Mouse (Mus musculus) MEL (cell line): ENCODE measurements around the gene Vmn1r188.

Experiments
- CTCF ChIP-seq, 3 experiments: IDR thresholded peaks in 2 of 3; conservative IDR thresholded peaks in 1 of 3; 2 replicates each; pipeline ENCODE4 v1.5.1; 2011 to 2012; ENCODE audit warnings: low read length in 3 of 3, low read depth in 2 of 3, mild to moderate bottlenecking in 2 of 3, improper control_type of control experiment in 1 of 3, inconsistent platforms in 1 of 3, mixed read lengths in 1 of 3, moderate library complexity in 1 of 3; ENCODE audit not compliant: control insufficient read depth in 1 of 3, insufficient read depth in 1 of 3, poor library complexity in 1 of 3, severe bottlenecking in 1 of 3
- ETS1 ChIP-seq: IDR thresholded peaks from 2 replicates; pipeline ENCODE4 v1.6.1; 2012; ENCODE audit warnings: low read depth, mild to moderate bottlenecking, inconsistent platforms, low read length, improper control_type of control experiment, moderate library complexity
- JUND ChIP-seq: IDR thresholded peaks from 2 replicates; pipeline ENCODE4 v1.6.1; 2011; ENCODE audit warnings: low read depth, mild to moderate bottlenecking, improper control_type of control experiment, low read length
- RCOR1 ChIP-seq: IDR thresholded peaks from 2 replicates; pipeline ENCODE4 v1.6.1; 2012; ENCODE audit warnings: low read depth, mild to moderate bottlenecking, inconsistent platforms, low read length, improper control_type of control experiment
- SIN3A ChIP-seq: IDR thresholded peaks from 2 replicates; pipeline ENCODE4 v1.6.1; 2012; ENCODE audit warnings: low read length, improper control_type of control experiment, inconsistent platforms

DNA sequence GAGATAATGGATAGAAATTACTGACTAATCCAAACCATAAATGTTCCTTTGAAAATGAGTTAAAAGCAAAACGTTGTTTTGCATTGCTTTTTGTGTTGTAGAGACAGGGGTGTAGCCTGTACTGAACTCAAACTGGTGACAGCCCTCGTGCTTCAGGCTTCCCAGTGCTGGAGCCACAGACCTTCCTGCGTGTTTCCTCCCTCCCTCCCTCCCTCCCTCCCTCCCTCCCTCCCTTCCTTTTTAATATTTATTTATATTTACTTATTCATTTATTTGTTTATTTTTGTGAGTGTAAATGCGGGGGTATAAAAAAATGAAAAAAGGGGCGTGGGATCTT is 32.7 kb upstream of the Vmn1r188 start:
- TF ChIP-seq CTCF (IDR thresholded peaks at IDR 0.05 in 2 of 3, conservative IDR thresholded peaks at IDR 0.05 in 1 of 3; ENCODE audit: control insufficient read depth in 1 of 3, insufficient read depth in 1 of 3, low read depth in 2 of 3, low read length in 3 of 3, poor library complexity in 1 of 3, severe bottlenecking in 1 of 3): no peak
- no peak for TF ChIP-seq RCOR1
- TF ChIP-seq SIN3A: no peak
- no peak for TF ChIP-seq JUND
- no peak for TF ChIP-seq ETS1
